Mouse (Mus musculus) neural tube, embryonic 14.5 days (tissue): Measurements from ENCODE around the gene Smco3. TPM values are rescaled to one million over a fixed set of nuclear protein-coding genes. Genes with fewer than 3 reads are reported as not detected.

Experiments used
- ATAC-seq: fragments of 200-750 bp; cut with Nextera tagmentation; 2 replicates; pipeline ENCODE4 v1.8.0; 2017; ENCODE audit warnings: low read depth, mild to moderate bottlenecking, moderate TSS enrichment, moderate library complexity
- H3K27ac ChIP-seq: fragments of 300-500 bp; sonication (generic); 2 replicates; pipeline ENCODE4 v1.5.1; 2014; ENCODE audit warnings: low read depth, mild to moderate bottlenecking, control low read depth, low read length, moderate library complexity, mixed read lengths
- H3K27me3 ChIP-seq: fragments of 300-500 bp; sonication (generic); 2 replicates; pipeline ENCODE4 v1.6.1; 2014; ENCODE audit warnings: low read length; ENCODE audit not compliant: control insufficient read depth, insufficient read depth
- H3K36me3 ChIP-seq: fragments of 300-500 bp; sonication (generic); 2 replicates; pipeline ENCODE4 v1.6.1; 2014; ENCODE audit warnings: low read length, mixed read lengths; ENCODE audit not compliant: control insufficient read depth, insufficient read depth
- H3K4me1 ChIP-seq: fragments of 300-500 bp; sonication (generic); 2 replicates; pipeline ENCODE4 v1.6.1; 2014; ENCODE audit warnings: low read length; ENCODE audit not compliant: control insufficient read depth, insufficient read depth
- H3K4me2 ChIP-seq: fragments of 300-500 bp; sonication (generic); 2 replicates; pipeline ENCODE4 v1.6.1; 2014; ENCODE audit warnings: mild to moderate bottlenecking, low read depth, low read length, control low read depth
- H3K4me3 ChIP-seq: fragments of 300-500 bp; sonication (generic); 2 replicates; pipeline ENCODE4 v1.5.1; 2014; ENCODE audit warnings: low read depth, low read length, control low read depth, mixed read lengths
- H3K9ac ChIP-seq: fragments of 300-500 bp; sonication (generic); replicated peaks from 2 replicates; pipeline ENCODE4 v1.6.1; 2014; ENCODE audit warnings: low read depth, mild to moderate bottlenecking, control low read depth, low read length, mixed read lengths
- H3K9me3 ChIP-seq: fragments of 300-500 bp; sonication (generic); 2 replicates; pipeline ENCODE4 v1.6.1; 2016; ENCODE audit warnings: low read length; ENCODE audit not compliant: control insufficient read depth
- WGBS: fragments of 180-500 bp; shearing (Covaris S2); extraction: QIAGEN DNeasy Blood & Tissue Kit; methylation state at CpG from one replicate; pipeline ENCODE4 v1.1.7; 2014; 5-methylcytosine and 5-hydroxymethylcytosine counted together
- polyA plus RNA-seq: library from polyadenylated mRNA; unstranded; fragments of >200 nt; fragmentation: Nextera tagmentation; extraction: Ambion mirVana; gene quantifications from 2 replicates; pipeline ENCODE4 v1.2.1, GENCODE M21; 2014

Gene Smco3
- polyA plus RNA-seq, 1 experiment from 2014 or later: 1.6 TPM

DNA sequence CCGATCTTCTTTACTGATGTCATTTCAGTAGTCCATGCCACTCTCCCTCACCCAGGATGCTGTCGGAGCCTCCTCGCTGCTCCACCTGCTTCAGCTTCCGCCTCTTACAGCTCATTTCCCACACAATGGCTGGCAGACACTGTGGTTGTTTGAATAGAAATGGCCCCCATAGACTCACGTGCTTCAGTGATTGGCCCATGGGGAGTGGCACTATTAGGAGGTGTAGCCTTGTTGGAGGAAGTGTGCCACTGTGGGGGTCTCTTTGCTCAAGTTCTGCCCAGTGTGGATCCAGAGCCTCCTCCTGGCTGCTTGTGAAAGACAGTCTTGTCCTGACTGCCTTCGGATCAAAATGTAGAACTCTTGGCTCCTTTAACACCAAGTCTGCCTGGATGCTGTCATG lies 39.4 kb downstream of the Smco3 start:
- no peaks in the 10 kb centered on the region for H3K4me1 ChIP-seq
- H3K27ac ChIP-seq: no peak overlapping the region
- no peaks in the 10 kb centered on the region for H3K36me3 ChIP-seq
- no peak overlapping the region for H3K4me2 ChIP-seq
- no peak for ATAC-seq
- H3K4me3 ChIP-seq: no peak overlapping the region
- H3K9me3 ChIP-seq: no peaks in the 10 kb centered on the region
- H3K9ac ChIP-seq: no peak overlapping the region
- H3K27me3 ChIP-seq: no peaks in the 10 kb centered on the region
- WGBS: 32% methylated on average over 6 of the region's 6 CpGs

DNA sequence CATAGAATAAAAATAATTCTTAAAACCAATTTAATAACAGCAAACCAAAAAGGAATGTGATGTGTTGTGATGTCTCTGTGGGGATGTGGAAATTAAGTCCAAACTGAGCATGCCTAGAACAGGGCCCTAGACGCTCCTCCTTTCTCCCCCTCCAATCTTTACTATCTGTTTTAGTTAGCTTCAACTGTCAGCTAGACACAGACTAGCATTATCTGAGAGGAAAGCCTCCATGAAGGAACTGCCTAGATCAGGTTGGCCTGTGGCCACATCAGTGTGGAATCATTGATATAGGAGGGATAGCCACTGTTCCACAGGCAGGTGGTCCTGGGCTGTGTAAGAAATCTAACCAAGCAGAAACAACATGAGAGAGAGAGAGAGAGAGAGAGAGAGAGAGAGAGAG lies 40.1 kb downstream of the Smco3 start:
- Histone ChIP-seq H3K4me1 (no peaks in the 10 kb centered on the region), H3K9me3 (no peaks in the 10 kb centered on the region), H3K36me3 (no peaks in the 10 kb centered on the region), H3K27me3 (no peaks in the 10 kb centered on the region), H3K4me3 (no peak overlapping the region), H3K27ac (no peak overlapping the region), H3K4me2 (no peak overlapping the region), H3K9ac (no peak overlapping the region)
- no peak for ATAC-seq
- 68% methylated on average over 1 of the region's 1 CpGs for WGBS

DNA sequence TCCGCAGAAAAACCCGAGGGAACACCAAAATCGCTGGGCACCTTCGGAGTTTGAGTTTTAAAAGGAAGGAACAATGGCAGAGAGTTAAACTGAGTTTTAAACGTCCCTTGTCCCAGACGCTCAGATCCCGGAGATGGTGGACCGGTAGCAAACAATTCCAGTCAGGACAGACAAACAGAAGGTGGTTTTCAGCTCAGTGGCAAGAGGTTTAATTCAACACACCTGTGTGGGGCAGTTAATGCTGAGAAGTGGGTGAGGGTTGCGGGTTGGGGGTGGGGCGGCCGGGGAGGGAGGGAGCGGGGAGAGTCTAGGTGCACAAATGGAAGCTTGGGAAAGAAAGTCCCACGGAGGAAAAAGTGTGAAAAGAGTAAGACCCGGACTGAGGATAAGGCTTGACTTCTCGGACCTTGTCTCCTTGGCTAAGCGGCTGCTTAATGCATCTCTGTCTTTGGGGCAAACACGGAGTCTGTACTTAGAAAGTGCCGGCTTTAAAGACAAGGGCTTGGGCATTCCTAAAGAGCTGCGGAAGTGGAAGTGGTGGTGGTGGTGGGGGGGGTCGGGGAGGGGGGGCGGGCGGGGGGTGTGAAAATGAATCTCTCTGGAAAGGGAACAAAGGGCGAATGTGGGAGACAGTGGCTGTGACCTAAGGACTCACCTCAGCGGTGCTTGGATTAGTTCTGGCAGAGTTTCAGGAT lies 41.3 kb downstream of the Smco3 start:
- no peaks in the 10 kb centered on the region for H3K9me3 ChIP-seq
- H3K4me2 ChIP-seq: peak overlapping the region; percentile 47
- H3K9ac ChIP-seq: no peak overlapping the region; the same call in 1 of the 2 replicates
- peak; percentile 45; the same call in 1 of the 2 replicates for ATAC-seq
- H3K4me1 ChIP-seq: no peaks in the 10 kb centered on the region
- 1% methylated on average over 19 of the region's 24 CpGs for WGBS
- H3K27me3 ChIP-seq: no peaks in the 10 kb centered on the region
- H3K36me3 ChIP-seq: no peaks in the 10 kb centered on the region
- peak overlapping the region; percentile 18; the same call in 1 of the 2 replicates for H3K4me3 ChIP-seq
- no peak overlapping the region for H3K27ac ChIP-seq

DNA sequence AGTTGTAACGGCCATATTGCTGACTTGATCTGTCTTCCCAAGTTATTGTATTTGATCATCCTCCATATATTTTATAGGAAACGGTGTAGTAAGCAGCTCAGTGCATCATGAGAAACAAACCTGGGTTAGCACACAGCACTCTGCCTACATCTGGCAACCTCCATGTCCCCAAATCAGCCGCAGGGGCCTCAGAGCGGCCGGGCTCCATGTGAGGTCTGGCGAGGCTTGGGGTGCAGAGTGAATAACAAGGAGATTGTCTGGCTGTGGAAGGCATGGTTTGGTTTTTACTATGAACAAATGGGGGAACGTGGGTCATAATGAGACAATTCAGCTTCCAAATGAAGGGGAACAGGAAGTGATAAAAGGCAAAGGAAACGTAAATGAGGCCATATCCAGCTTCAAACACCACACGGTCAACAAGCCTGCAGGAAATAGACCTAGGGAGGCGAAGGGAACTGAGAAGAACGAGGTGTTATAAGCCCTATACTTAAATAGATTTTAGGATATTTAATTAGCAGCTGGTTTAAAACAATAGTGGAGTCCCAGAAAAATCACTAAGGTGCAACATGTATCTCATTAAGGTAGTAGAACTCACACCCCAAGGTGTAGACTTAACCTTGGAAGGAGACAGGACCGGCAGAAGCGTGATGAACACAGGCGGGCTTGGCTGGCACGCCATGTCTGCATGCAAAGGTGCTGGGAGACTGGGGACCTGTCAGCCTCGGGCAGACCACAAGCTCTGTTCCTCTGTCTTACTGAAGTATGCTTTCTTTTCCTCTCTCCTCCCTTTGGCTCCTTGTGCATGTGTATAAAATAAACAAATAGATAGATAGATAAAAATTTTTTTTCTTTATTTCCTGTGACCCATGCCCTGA lies 42.1 kb downstream of the Smco3 start:
- Histone ChIP-seq H3K4me1 (no peaks in the 10 kb centered on the region), H3K9me3 (no peaks in the 10 kb centered on the region), H3K36me3 (no peaks in the 10 kb centered on the region), H3K9ac (no peak overlapping the region), H3K27ac (no peak overlapping the region), H3K4me3 (peak overlapping the region; percentile 18; the same call in 1 of the 2 replicates), H3K4me2 (peak overlapping the region; percentile 47), H3K27me3 (no peaks in the 10 kb centered on the region)
- ATAC-seq: 0 out of 2 replicates have a peak, but pooled peaks have one; percentile 12
- 20% methylated on average over 16 of the region's 16 CpGs for WGBS

DNA sequence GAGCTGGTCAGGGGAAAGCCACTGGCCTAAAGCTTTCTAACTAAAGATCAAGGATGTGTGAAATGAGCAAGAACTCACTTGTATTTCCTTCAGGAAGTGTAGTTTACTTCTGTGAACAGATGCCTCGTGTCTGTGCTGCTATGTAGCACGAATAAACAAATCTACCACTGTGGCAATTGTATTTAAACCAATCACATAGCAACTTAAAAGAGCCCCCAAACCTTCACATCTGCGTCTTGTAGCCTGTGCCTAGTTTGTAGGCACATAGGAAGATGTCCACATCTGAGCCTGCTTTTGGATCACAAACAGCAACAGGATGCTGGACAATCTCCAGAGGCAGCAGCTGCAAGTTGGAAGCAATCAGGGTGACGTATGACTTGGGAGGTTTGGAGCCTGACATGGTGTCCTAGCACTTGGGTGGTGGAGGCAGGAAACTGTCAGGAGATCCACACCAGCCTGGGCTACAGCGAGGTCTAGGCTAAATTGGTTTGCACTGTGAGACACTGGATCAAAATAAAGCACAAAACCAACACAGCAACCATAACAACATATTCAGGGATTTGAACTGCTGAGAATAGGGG lies 45.8 kb downstream of the Smco3 start:
- Histone ChIP-seq H3K9me3 (no peaks in the 10 kb centered on the region), H3K4me1 (no peaks in the 10 kb centered on the region), H3K4me3 (no peak overlapping the region), H3K4me2 (no peak overlapping the region), H3K27me3 (no peaks in the 10 kb centered on the region), H3K36me3 (no peaks in the 10 kb centered on the region), H3K27ac (no peak overlapping the region), H3K9ac (no peak overlapping the region)
- no peak for ATAC-seq
- WGBS: 84% methylated on average over 5 of the region's 5 CpGs

DNA sequence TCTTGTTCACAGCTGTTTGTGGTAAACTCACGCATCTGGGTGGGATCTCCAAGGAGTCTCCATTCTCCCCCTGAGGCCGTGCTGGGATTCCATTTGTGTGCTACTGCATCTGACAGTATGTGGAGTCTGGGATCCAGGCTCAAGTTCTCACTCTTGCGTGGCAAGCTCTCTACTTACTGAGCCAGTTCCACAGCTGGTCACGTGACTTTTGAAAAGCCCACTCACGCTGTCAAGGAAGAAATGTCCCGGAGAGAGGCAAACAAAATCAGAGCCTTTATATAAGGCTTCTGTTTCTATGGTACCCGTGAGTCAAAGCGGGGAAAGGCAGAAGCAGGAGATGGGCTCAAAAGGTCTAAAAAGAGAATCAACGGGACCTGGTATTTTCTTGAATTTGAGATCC lies 52.5 kb downstream of the Smco3 start:
- H3K4me1 ChIP-seq: no peaks in the 10 kb centered on the region
- no peak for ATAC-seq
- H3K9ac ChIP-seq: no peak overlapping the region
- no peak overlapping the region for H3K27ac ChIP-seq
- H3K9me3 ChIP-seq: no peaks in the 10 kb centered on the region
- no peak overlapping the region for H3K4me3 ChIP-seq
- H3K4me2 ChIP-seq: no peak overlapping the region
- no peaks in the 10 kb centered on the region for H3K27me3 ChIP-seq
- H3K36me3 ChIP-seq: no peaks in the 10 kb centered on the region
- 87% methylated on average over 9 of the region's 9 CpGs for WGBS

DNA sequence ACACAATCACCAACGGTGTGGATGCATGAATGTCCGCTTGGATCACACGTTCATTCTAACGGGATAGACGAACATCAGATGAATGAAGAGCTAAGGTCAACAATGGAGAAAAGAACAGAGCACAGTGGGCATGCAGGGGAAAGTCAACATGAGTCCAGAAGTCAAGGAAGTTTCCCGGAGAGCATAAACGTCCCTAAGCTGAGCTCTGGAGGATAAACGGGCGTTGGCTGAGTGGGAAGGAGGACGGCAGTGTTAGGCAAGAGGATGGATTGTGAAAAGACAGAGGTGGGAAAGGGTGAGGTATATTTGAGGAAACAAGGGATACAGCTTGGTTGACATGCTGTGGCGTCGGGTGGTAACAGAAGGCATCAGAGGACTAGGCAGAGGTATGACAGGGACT lies 53.1 kb downstream of the Smco3 start:
- Histone ChIP-seq H3K4me2 (no peak overlapping the region), H3K9ac (no peak overlapping the region), H3K27me3 (no peaks in the 10 kb centered on the region), H3K9me3 (no peaks in the 10 kb centered on the region), H3K4me1 (no peaks in the 10 kb centered on the region), H3K27ac (no peak overlapping the region), H3K36me3 (no peaks in the 10 kb centered on the region), H3K4me3 (no peak overlapping the region)
- no peak for ATAC-seq
- 83% methylated on average over 12 of the region's 12 CpGs for WGBS

DNA sequence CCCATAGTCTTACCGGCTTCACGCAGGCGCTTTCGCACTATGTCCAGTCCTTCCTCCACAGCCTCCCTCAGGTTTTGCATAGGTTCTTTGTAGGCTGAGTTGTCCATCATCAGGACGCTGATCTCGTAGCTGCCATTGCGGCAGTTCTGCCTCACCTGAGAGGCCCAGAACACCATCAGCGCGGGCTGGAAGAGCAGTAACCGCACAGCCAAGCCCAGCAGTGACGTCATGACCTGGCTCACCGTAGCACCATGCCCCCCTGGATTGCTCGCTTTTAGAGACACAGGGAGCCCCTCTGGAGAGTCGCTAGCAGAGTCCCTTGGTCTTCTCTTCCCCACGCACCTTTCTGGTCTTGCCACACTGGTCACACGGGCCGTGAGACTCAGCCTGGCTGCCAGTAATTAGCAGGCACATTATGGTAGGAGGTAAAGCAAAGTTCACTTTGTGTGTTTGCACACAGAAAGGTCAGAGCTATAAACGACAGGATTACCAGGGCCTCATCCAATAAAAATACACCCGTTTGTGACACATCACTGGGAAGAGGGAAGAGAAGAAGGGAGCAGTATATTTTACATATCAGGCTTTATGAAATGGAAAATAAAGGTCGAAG lies 53.8 kb downstream of the Smco3 start, which contains the start of gene Gucy2c:
Gene Gucy2c, minus strand, starts transcription at position 389 of the 610 bp plus-strand sequence.
- 76% methylated on average over 20 of the region's 20 CpGs for WGBS
- Histone ChIP-seq H3K27ac (no peak within 1 kb of the TSS), H3K4me3 (no peak within 1 kb of the TSS), H3K4me2 (no peak within 1 kb of the TSS), H3K27me3 (no peaks in the 10 kb centered on the region), H3K9me3 (no peaks in the 10 kb centered on the region), H3K4me1 (no peaks in the 10 kb centered on the region), H3K9ac (no peak within 1 kb of the TSS), H3K36me3 (no peaks in the 10 kb centered on the region)
- ATAC-seq: no peak
